Mouse (Mus musculus): Measurements from ENCODE around the gene Ctdnep1.
"Not testable (repeated sequence)": the region's sequence is repeated elsewhere in the genome, so short reads cannot be mapped to it uniquely, and the experiment has no call there.

The Ctdnep1 gene

DNA sequence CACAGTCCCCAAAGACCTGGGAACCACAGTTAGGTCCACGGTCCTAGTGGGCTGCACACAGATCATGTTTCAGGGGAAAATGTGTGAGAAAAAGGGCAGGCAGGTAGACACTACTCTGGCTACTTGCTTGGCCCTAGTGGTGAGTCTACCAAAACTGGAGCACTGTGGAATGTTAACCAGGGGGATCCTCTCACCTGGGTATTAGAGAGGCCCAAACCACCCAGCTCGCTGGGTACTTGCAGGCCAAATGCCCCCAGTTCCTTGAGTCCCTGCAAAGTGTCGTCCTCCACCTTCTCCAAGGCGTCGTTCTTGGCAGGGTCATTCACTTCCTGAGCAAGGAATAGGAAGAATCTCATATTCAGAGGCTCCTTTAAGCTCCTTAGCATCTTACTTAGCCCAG is 33.1 kb downstream of the Ctdnep1 start:
- no peak for DNase-seq

DNA sequence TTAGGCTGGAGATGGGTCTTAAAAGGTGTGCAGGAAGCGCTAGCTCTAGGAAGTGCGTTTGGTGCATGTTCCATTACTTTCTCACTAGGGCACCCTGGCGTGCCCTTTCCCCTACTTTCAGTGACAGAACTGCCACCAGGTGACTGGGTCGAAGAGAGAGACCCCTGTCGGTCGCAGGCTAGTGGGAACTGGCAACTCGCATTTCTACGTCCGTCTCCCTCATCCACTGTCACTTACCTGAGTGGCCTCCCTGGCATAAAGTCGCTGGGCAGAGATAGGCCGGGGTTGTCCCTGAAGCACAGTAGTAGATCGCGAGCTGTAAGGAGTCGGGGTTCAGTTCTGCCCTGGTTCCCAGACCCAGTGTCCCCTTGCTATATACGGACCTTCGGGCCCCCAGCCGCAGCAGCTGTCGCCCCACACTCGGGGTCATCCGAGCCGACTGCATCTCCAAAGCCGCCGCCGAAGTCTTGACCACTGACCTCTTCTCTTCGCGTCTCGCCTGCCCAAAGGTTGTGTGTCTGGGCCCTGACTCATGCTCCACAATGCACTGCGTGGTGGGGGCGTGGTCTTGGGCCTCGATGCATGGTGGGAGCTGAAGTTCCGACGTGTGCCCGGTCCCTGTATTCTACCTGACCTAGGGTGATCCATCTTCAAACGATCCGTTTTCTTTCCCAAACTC is 34.1 kb downstream of the Ctdnep1 start, which contains the start of gene Acadvl:
Gene Acadvl (minus strand): TSS at position 532 of the 679 bp plus-strand sequence.
- DNase-seq: peak; percentile 81

DNA sequence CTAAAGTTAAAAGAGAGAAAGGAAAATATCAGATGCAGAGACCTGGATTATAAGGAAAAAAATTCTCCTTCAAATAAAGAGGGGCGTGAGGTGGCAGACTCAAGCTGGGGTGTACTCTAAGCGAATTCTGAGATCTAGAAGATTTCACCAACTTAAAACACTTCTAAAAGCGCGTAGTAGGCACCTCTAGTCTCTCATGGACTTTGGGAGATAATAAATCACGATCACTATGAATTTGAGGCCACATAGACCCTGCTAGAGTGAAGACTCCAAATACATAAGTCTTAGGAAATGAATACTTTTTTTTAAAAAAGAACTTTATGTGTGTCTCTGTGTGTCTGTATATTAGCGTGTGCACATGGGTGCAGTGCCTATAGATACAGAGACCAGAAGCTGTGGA is 34.7 kb downstream of the Ctdnep1 start:
- DNase-seq: no peak

DNA sequence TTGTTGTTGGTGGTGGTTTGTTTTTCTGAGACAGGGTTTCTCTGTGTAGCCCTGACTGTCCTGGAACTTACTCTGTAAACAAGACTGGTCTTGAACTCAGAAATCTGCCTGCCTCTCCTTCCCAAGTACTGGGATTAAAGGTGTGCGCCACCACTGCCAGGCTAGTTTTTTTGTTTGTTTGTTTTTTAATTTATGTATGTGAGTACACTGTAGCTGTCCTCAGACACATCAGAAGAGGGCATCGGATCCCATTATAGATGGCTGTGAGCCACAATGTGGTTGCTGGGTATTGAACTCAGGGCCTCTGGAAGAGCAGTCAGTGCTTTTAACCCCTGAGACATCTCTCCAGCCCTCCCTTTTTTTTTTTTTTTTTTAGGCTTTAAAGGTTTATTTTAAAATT is 35.2 kb downstream of the Ctdnep1 start:
- not testable (repeated sequence) for DNase-seq

DNA sequence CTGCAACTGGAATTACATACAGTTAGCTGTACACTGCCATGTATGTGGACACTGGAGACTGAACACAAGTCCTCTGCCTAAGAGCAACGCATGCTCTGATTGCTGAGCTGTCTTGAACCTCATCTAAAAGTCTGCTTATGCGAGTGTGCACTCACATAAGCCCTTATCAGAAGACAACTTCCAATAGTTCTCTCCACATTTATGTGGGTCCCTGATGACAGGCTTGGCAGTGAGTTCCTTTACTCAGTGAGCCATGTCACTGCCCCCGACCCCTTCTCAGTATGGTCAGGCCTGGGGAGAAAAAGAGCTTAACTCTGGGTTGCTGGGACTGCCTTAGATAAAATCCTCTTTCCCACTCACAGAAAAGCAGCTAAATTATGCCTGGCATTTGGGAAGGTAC is 35.7 kb downstream of the Ctdnep1 start, which contains the start of gene Dlg4:
Gene Dlg4 (plus strand): TSS at position 274 of the 400 bp plus-strand sequence.
- DNase-seq: no peak

DNA sequence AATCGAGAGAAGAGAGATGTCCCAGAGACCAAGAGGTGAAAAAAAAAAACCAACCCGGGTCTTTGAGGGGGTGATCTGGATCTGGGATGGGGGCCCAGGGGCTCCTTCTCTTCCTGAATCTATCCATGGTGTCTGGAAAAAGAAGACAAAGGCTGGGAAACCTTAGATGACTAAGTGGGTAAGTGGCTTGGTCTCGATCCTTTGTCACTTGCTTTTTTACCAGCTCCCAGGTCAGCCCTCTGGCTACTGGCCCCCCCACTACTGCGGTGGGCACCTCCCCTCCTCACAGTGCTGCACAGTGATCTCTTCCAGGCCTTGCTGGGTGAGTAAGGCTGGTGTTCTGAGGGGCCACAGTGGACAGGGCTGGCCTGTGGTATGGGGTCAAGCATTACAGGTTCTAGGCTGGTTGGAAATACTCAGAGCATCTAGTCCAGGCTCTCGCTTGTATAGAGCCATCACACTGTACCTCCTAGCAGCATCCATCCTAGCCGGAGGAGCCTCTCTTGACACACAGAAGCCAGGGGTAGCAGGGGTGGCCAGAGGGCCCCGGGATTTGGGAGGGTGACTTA is 36.3 kb downstream of the Ctdnep1 start:
- no peak for DNase-seq

DNA sequence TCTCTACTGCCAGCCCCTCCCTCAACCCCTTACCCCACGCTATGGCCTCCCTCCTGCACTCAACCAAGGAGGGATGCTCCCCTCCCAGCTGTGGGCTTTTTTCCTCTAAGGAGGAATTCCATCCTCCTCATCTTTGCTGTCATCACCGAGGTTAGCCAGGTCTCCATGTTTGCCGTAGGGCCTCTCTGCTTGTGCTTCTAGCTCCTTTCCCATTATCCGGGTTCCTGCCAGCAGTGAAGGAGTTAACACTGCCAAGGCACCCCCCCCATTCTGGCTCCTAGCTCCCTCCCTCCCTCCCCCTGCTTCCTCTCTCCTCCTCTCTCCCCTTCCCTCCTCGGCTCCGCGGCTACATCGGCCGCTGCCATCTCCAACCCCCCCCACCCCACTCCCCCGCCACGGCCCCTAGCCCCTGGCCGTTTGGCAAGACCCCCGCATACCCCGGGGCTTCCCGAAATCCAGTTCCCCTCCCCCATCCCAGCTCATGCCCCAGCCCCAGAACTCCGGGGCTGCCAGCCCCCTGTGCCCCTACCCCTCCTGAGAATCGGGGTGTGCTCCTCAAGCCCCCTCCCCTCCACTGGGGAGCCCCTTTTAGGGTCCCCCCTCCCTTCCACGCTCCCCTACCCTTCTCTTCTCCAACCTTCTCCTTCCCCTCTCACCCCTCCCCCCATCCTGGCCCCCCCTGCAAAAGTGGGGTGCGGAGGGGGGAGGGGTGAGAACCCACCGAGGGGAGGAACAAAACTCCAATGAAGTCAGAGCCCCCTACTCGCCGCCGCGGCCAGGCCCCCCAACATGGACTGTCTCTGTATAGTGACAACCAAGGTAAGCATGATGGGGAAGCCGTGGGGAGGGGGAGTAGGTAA is 37.4 kb downstream of the Ctdnep1 start:
- DNase-seq: peak; percentile 81

DNA sequence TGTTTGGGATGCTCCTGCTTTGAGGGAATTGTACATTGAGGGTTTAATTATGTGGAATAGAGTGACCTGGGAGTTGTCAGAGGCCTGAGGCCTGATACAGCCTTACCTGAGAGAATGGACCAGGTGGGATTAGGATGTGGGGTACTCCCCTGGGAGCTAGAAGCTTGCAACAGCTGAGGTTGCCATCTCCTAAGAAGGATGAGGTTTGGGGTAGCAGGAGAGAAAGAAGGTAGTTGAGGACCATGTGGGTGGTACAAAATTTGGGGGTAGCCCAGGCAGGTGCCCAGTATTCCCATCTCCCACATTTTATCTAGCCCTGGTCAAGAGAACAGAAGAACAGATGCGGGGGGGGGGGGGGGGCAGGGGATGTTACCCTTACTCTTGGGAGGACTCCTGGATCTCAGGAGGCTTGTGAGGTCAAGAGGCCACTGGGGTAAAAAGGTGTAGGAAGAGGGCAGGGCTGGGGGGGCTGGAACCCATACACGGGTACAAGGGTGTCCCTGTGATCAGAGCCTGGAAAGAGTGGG is 38.6 kb downstream of the Ctdnep1 start:
- no peak for DNase-seq

DNA sequence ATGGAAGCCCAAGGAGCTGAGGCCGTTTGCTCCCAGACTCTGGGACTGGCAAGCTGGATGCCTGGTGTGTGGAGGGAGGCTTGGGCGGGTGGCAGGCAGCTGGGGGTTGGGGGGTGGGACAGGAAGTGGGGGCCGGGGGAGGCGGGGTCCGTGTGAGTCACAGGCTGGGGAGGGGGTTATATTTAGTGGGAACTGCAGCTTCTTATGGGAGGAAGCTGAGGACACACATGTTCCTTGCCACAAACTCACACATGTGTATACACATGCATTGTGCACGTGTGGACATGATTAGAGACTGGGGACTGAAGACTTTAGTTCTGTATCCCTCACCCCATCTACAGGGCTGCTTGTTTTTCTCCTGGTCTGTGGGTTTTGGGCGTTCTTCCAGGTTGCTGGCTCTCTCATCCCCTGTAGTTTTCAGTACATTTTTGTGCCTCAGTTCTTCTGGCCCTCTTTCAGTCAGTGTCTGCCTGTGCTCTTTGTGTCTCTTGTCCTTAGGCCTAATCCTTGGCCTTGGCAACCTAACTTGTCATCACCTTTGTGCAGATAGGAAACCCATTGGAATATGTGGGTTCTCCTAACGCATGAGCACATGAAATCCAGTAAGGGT is 39.2 kb downstream of the Ctdnep1 start:
- peak; percentile 60 for DNase-seq

DNA sequence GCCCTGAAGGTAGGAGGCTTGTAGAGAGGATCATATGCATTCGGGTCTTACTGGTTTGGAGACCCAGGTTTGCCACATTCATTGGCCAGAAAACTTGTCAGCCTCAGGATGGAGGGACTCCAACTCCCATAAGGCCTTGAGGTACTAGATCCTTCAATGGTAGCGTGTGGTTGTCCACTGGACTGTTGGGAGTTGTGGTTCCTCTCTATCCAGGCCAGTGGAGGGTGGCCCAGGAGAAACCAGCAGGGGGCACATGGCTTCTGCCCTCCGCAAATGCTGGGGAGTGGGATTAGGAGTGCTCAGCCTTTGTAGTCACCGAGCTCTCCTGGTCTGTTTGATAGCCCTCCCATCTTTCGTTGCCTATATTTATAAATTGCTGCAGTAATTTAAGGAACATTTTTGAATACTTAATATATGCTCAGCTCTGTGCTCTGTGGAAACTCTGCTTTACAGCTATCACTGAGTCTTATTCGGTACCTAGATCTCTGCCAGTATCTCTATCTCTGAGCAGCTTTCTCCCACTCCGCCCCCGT is 39.8 kb downstream of the Ctdnep1 start:
- peak; percentile 59 for DNase-seq

DNA sequence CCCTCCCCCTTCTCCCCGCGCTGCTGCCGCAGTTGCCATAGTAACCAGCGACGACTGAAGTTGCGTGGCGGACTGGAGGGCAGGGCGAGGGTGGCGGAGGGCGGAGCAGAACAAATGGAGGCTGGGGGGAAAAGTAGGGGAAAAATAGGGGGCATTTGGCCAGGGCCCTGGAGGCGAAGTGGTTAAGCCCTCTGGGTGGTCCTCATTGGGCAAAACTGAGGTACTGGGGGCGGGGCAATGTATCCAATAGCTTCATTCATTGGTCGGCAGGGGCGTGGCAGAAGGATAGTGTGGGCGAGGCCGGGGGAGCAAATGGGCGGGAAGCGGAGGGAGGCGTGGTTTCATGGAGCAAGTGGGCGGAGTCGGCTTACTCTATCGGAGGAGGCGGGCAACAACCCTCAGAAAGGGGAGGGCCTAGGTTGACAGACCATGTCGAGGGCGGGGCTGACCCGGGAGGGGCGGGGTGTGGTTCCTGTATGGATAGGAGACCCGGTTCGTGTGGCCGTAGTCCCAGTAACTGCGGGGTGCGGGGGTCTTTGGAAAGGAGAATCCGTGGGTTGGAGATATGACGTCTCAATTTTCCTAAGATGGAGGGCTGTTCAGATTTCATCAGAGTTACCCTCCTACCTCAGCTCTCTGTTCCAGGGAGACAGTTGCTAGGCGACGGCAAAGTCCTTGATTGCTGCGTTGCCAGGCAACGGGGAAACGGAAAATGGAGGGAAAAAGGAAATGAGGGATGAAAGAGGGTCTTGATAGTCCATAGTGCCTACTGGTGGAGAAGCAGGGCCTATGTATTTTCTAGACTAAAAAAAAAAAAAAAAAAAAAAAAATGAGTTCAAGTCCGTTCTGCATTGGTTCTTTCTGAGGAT is 40.5 kb downstream of the Ctdnep1 start:
- peak; percentile 97 for DNase-seq

DNA sequence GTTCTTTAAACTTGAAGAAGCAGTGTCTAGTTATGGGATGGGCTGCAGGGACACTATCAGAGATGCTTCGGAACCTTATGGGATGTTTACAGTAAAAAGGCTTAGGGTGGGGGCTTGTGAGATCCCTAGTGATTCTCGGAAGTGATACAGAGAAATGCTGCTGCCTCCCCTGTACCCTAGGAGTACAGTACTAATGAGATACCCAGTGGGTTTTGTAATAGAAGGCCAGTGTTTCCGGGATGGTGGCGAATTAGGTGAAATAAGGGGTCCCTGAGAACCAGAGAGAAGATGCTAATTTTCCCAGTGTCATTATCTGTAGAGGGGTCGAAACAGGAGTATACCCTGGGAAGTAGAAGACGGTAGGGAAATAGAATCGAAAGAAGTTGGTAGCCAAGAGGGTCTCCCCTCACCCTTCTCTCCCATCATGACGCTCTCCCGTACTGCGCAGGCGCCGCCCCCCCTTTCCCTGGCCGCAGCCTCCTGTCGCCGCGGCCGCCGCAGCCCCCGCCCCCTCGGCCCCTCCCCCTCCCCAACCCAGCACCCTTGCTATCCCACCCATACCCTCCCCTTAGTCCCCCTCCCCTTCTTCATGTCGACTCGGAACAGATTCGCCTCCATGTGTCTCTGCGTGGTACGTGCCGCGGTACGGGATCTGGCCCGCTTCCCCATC is 42.7 kb downstream of the Ctdnep1 start:
- peak; percentile 53 for DNase-seq

DNA sequence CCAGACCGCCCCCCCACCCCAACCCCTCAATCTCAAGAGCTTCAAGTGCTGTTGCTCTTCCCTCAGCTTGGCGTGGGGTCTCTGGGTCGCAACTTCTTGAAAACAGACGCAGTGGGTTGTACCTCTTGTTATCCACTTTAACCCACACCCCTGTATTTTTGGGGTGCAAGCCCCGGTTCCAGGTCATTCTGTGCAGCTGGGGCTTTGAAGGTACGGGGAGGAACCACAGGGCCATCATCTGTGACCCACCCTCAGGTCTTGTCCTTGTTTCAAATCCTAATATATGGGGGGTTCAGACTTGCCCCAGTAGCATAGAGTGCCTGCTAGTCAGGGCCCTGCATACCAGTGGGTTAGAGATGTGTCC is 43.2 kb downstream of the Ctdnep1 start:
- no peak for DNase-seq

DNA sequence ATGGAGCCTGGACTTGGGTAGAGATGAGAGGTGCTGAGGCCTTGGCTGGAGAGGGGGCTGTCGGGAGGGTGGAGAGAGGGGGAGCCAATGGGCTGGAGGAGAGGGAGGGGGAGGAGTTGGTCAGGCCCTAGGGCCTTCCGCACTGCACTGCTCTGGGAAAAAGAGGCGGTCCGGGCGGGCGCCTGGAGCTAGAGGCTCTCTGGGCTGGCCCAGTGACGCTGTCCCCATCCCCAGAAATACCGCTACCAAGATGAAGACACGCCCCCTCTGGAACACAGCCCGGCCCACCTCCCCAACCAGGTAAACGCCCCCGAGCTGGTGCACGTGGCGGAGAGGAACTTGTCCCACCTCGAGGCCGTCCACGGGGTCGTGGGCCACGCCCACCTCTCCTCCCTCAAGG is 45.7 kb downstream of the Ctdnep1 start:
- DNase-seq: peak; percentile 53

DNA sequence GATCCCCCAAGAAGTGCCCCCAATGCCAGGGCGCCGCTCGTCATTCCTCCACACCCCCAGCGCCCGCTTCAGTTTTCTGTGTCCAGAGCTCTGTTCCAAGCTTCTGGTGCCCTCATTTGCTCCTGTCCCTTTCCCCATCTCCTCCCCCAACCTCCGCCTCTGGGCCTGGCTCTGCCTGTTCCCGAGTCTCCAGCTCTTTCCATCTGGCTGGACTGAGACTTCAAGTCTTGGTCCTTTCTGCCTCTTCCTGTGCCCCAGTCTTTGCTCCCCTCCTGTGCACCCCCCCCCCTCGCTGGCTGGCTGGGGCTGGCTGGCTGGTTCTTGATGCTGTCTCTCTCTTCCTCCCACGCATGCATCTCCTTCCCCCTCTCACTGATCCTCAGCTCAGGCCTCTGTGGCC is 46.4 kb downstream of the Ctdnep1 start:
- DNase-seq: peak; percentile 48

DNA sequence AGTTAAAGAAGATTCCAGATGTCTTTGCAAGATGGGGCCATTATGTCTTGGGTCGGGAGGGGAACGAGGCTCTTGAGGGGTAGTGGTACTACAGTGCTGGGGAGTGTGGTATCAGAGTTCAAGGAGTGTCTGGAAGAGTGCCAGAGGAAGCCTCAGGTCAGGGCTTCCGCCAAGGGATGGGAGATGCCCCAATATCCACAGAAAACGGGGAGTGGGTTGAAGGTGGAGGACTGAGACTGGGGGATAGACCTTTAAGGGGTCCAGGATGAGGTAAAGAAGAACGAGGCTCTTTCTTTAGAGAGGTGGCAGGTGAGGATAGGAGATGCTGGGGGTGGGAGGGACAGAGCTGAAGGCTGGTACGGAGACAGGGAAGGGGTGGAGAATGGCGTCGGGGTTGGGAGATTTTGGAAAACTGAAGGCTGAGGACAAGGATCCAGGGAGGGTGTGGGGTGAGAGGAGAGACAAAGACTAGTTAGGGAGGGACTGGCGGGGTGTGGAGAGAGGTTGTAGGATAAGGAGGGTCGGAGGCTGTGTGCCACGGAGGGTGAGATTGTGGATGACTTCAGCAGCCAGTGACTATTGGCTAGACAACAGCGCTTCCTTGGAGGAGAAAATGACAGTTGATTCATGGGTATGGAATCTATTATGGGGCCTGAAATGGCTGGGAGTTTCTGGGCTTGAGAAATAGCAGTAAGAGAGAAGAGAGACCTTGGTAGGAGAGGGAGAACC is 47.6 kb downstream of the Ctdnep1 start:
- no peak for DNase-seq

DNA sequence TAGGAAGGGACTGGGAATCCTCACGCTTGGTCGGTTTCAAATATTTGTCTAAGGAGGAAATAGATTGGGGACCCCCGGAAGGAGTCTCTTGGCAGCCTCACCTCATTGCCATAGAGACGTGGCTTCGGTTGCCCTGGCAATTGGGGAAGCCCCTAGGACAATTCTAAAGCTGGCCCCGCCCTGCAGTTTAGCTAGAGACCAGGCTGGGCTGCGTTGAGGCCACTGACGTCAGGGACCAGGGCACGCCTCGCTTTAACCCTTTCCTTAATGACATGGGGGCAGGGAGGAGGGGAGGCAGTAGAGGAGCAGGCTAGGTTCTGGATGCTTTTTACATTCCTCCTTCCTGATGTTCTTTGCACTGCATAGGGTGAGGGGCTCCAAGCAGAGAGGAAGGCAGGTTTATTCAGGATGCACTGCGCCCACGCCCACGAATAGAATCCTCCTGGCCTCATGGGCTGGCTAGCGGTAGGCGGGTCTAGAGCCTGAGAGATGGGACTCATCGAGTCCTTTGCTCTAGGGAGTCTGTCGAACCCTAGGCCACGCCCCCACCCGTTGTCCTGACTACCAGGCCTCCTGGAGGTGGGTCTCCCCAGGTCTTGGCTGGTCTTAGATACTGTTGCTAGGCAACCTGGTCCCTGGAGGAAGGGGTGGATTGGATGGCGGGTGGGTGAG is 48.3 kb downstream of the Ctdnep1 start:
- DNase-seq: peak; percentile 89

DNA sequence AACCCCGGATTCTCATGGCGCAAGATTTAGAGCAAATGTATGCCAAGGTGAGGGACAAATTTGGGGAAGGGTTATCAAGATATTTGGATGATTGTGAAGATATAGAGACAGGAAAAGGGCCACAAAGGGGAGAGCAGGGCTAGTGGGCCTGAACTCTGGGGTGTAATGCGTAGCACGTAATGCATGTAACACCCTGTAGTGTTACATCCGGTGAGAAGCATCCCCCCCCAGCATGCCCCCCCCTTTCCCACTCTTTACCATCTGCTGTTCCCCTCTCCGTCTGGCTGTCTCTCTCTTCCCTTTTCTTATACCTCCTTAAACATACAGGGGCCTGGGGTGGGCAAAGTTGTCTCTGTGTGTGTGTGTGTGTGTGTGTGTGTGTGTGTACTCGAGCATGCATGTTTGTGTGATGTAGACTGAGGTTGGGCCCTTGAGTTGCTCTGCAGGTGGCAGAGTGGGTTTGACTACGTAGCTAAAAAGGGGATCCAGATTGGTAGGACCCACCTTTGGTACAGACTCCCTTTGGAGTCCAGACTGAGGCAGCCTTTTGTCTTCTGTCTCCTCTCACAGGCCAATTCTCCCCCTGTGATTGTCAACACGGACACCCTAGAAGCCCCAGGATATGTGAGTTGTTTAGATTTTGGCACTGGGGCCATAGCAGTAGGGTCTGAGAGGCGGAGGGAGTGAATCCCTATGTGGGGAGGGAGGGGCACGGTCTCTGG is 49.0 kb downstream of the Ctdnep1 start:
- DNase-seq: no peak

DNA sequence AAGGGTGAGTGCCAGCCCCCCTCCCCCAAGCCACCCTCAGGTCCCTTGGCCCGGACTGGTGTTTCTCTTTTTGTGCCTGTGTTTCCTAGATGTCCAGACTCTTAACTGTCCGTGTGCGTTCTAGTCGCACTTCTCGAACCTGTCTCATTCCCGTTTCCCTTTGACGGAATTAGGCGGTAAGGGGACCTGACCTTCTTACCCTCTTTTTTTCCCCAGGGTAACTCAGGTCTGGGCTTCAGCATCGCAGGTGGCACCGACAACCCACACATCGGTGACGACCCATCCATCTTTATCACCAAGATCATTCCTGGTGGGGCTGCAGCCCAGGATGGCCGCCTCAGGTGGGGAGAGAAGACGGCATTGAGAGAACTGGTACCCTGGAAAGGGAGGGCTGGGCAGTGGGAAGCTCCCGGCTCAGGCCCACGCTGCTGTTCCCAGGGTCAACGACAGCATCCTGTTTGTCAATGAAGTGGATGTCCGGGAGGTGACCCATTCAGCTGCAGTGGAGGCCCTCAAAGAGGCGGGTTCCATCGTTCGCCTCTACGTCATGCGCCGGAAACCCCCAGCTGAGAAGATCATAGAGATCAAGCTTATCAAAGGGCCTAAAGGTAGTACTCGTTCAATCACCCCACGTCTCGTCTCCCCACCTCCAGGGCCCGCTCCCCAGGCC is 49.8 kb downstream of the Ctdnep1 start:
- no peak for DNase-seq
